23 mouse cellular contexts compared by ENCODE assay signal in the genomic region with DNA sequence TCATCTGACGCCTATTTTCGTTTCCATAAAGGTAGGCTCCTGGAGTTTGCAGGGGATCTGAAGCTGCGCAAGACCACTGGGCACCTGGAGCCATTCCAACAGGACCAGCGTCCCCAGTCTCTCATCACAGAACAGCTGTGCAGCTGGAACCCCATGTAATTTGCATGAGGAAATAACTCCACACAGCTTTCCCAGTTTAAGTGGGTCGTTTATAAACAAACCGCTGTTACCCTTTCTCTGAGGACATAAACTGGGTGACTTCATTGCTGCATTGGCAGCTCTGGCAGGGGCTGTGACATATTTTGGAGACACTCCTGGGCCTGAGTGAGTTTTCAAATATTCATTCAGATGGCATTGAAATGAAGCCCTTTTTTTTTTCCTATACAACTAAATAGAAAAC.
"Had no signal": no experiment of that assay in that cellular context is flagged by ENCODE, and none has a peak within 500 bp of the region (broad histone marks: within the 10 kb centered on the region; RNA-seq: fewer than 3 reads in every experiment).

No protein-coding gene starts in this region.

- H3K36me3 ChIP-seq: heart, embryonic 13.5 days; heart, embryonic 15.5 days; limb, embryonic 13.5 days; limb, embryonic 15.5 days had no signal

- ATAC-seq: hindbrain, embryonic 16.5 days; intestine, embryonic 16.5 days had no signal

- H3K9me3 ChIP-seq: heart, embryonic 13.5 days; heart, embryonic 15.5 days; limb, embryonic 13.5 days; limb, embryonic 15.5 days had no signal

- H3K27ac ChIP-seq: heart, adult 2 months; heart, embryonic 13.5 days; heart, embryonic 15.5 days; hindbrain, embryonic 14.5 days; layer of hippocampus, adult 2 months; limb, embryonic 13.5 days; limb, embryonic 15.5 days had no signal

- H3K9ac ChIP-seq: heart, embryonic 13.5 days; heart, embryonic 15.5 days; hindbrain, embryonic 14.5 days; limb, embryonic 13.5 days; limb, embryonic 15.5 days had no signal

- H3K27me3 ChIP-seq: heart, embryonic 13.5 days; heart, embryonic 15.5 days; limb, embryonic 13.5 days; limb, embryonic 15.5 days had no signal

- H3K4me1 ChIP-seq: heart, embryonic 13.5 days; heart, embryonic 15.5 days; limb, embryonic 13.5 days; limb, embryonic 15.5 days had no signal

- DNase-seq: gastrocnemius, postnatal 14 days; gastrocnemius, postnatal 36 days; heart, adult 11 months; heart, adult 2 months; heart, postnatal 14 days; heart, postnatal 36 days; kidney, adult 11 months; kidney, adult 8-10 months; kidney, postnatal 10 days; kidney, postnatal 25 days; kidney, postnatal 4 days; layer of hippocampus, adult 9-11 months; layer of hippocampus, postnatal 36 days; left cerebral cortex, postnatal 4 days had no signal

- H3K4me3 ChIP-seq: heart, adult 2 months; heart, embryonic 13.5 days; heart, embryonic 15.5 days; layer of hippocampus, adult 2 months; limb, embryonic 13.5 days; limb, embryonic 15.5 days had no signal

- H3K4me2 ChIP-seq: heart, embryonic 11.5 days; heart, embryonic 13.5 days; heart, embryonic 15.5 days; hindbrain, embryonic 14.5 days; limb, embryonic 13.5 days; limb, embryonic 15.5 days had no signal
